Mouse (Mus musculus) stomach, postnatal 0 days (tissue): ENCODE data around the gene Grm6.

Experiments
- CTCF ChIP-seq: IDR thresholded peaks from 2 replicates; pipeline ENCODE4 v1.5.1; 2016; ENCODE audit warnings: antibody characterized with exemption, low read depth, mild to moderate bottlenecking, moderate library complexity
- EP300 ChIP-seq: optimal IDR thresholded peaks from 2 replicates; pipeline ENCODE3; 2016; ENCODE audit warnings: antibody characterized with exemption

GRCm38 (mm10) chr11:50827010-50827953 is 23.2 kb upstream of the Grm6 start, which contains the start of gene Zfp354c:
- TF ChIP-seq EP300 (no peak), CTCF (no peak; the same call in 1 of the 2 replicates)
